Comparison of ENCODE assay signal across 10 mouse cellular contexts in the genomic region with DNA sequence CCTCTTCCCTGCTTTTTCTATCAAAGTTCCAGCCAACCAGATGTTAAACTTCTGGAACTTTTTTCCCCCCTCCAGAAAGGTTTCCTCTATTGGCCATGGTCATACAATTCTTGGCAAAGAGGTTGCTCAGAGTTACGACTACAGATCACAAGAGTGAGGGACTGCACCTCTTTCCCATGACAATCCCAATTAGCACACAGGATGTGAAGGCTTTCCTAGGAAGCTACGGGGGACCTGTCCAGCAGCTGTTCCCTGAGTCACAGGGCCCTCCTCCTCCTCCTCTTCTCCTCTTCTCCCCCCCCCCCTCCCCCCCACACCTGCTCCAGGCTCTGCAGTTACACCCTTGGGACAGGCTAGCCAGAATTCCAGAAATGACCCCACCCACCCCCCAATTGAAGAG. TPM values are rescaled to one million over a fixed set of nuclear protein-coding genes. Genes with fewer than 3 reads are reported as not detected.
A peak's percentile ranks its signal among the peaks of the same experiment; 100 is the strongest.
DNase-seq lines count a peak whose midpoint lies in the region; ATAC-seq lines count a peak whose summit lies in the region.
"Had no signal": no experiment of that assay in that cellular context is flagged by ENCODE, and none has a peak within 500 bp of the region (broad histone marks: within the 10 kb centered on the region; RNA-seq: fewer than 3 reads in every experiment).

No protein-coding gene starts in this region.

- H3K9me3 ChIP-seq in liver, embryonic 12.5 days (replicated peaks): no peaks in the 10 kb centered on the region
- no peaks in the 10 kb centered on the region for H3K9me3 ChIP-seq in liver, embryonic 11.5 days (ENCODE audit: control insufficient read depth, low read length)
- no peaks in the 10 kb centered on the region for H3K9me3 ChIP-seq in embryonic facial prominence, embryonic 14.5 days (ENCODE audit: control insufficient read depth, low read length)
- no peaks in the 10 kb centered on the region for H3K9me3 ChIP-seq in intestine, embryonic 14.5 days (ENCODE audit: control insufficient read depth, low read length)

- WGBS in liver, embryonic 12.5 days (ENCODE audit: insufficient replicate concordance): 36% methylated on average over 2 of the region's 2 CpGs
- WGBS in liver, embryonic 11.5 days: 49% methylated on average over 2 of the region's 2 CpGs
- WGBS in embryonic facial prominence, embryonic 14.5 days: 16% methylated on average over 2 of the region's 2 CpGs
- WGBS in intestine, embryonic 14.5 days: 10% methylated on average over 2 of the region's 2 CpGs

- H3K4me3 ChIP-seq in liver, embryonic 12.5 days: no peak overlapping the region
- H3K4me3 ChIP-seq in liver, embryonic 11.5 days (ENCODE audit: low read depth, low read length): no peak overlapping the region
- peak overlapping the region; percentile 73 for H3K4me3 ChIP-seq in embryonic facial prominence, embryonic 14.5 days (ENCODE audit: low read depth, low read length)
- H3K4me3 ChIP-seq in intestine, embryonic 14.5 days (ENCODE audit: low read depth, low read length): peak overlapping the region; percentile 82

- H3K27ac ChIP-seq in liver, embryonic 12.5 days: no peak overlapping the region
- no peak overlapping the region for H3K27ac ChIP-seq in liver, embryonic 11.5 days (ENCODE audit: low read depth, low read length)
- 0 out of 2 replicates have a peak overlapping the region, but pooled peaks have one; percentile 24 for H3K27ac ChIP-seq in embryonic facial prominence, embryonic 14.5 days (replicated peaks; ENCODE audit: low read depth, low read length)
- H3K27ac ChIP-seq in intestine, embryonic 14.5 days (ENCODE audit: low read depth): peak overlapping the region; percentile 94; the same call in 1 of the 2 replicates

- no peak for DNase-seq in liver, embryonic 11.5 days (ENCODE audit: low spot score)
- DNase-seq in embryonic facial prominence, embryonic 14.5 days (ENCODE audit: low spot score): peak; percentile 73
- no peak for DNase-seq in intestine, embryonic 14.5 days (ENCODE audit: low spot score)
- DNase-seq in retina, embryonic 14.5 days (ENCODE audit: low spot score): peak; percentile 35
- DNase-seq in ovary, postnatal 14 days (ENCODE audit: low spot score): no peak
- DNase-seq in spleen, adult 12 weeks (ENCODE audit: low spot score): no peak

- ATAC-seq in liver, embryonic 12.5 days: no peak
- no peak for ATAC-seq in liver, embryonic 11.5 days (replicated peaks; ENCODE audit: low FRiP score)
- ATAC-seq in embryonic facial prominence, embryonic 14.5 days (ENCODE audit: low read depth): no peak
- ATAC-seq in intestine, embryonic 14.5 days (replicated peaks; ENCODE audit: low FRiP score, low TSS enrichment, low read depth): no peak
- ATAC-seq in erythroid progenitor cell, adult 5-6 weeks (replicated peaks; ENCODE audit: low FRiP score, poor library complexity, severe bottlenecking): no peak
- ATAC-seq: Patski had no signal

- no peaks in the 10 kb centered on the region for H3K36me3 ChIP-seq in liver, embryonic 12.5 days
- H3K36me3 ChIP-seq in liver, embryonic 11.5 days (ENCODE audit: control insufficient read depth, insufficient read depth, low read length): no peaks in the 10 kb centered on the region
- no peaks in the 10 kb centered on the region for H3K36me3 ChIP-seq in embryonic facial prominence, embryonic 14.5 days (ENCODE audit: control insufficient read depth, insufficient read depth, low read length)
- H3K36me3 ChIP-seq in intestine, embryonic 14.5 days (ENCODE audit: control insufficient read depth, insufficient read depth, low read length): peaks cover 12% of the 10 kb centered on the region; the same call in 1 of the 2 replicates

- no peak overlapping the region for H3K9ac ChIP-seq in liver, embryonic 12.5 days
- no peak overlapping the region for H3K9ac ChIP-seq in liver, embryonic 11.5 days (ENCODE audit: low read depth, low read length)
- H3K9ac ChIP-seq in embryonic facial prominence, embryonic 14.5 days (ENCODE audit: low read depth, low read length): peak overlapping the region; percentile 86
- peak overlapping the region; percentile 93 for H3K9ac ChIP-seq in intestine, embryonic 14.5 days (ENCODE audit: low read length)

- H3K4me1 ChIP-seq in liver, embryonic 12.5 days: peaks cover 18% of the 10 kb centered on the region
- no peaks in the 10 kb centered on the region for H3K4me1 ChIP-seq in liver, embryonic 11.5 days (replicated peaks; ENCODE audit: control insufficient read depth, insufficient read depth, low read length)
- H3K4me1 ChIP-seq in embryonic facial prominence, embryonic 14.5 days (ENCODE audit: control insufficient read depth, insufficient read depth, low read length): peaks cover 12% of the 10 kb centered on the region; the same call in 1 of the 2 replicates
- peaks cover 31% of the 10 kb centered on the region; the same call in 1 of the 2 replicates for H3K4me1 ChIP-seq in intestine, embryonic 14.5 days (replicated peaks; ENCODE audit: control insufficient read depth, insufficient read depth, low read length)

- H3K27me3 ChIP-seq in liver, embryonic 12.5 days (replicated peaks): peaks cover 43% of the 10 kb centered on the region
- peaks cover 20% of the 10 kb centered on the region for H3K27me3 ChIP-seq in liver, embryonic 11.5 days (replicated peaks; ENCODE audit: control insufficient read depth, insufficient read depth, low read length)
- peaks cover 5% of the 10 kb centered on the region; the same call in 1 of the 2 replicates for H3K27me3 ChIP-seq in embryonic facial prominence, embryonic 14.5 days (replicated peaks; ENCODE audit: control insufficient read depth, insufficient read depth, low read length)
- no peaks in the 10 kb centered on the region for H3K27me3 ChIP-seq in intestine, embryonic 14.5 days (replicated peaks; ENCODE audit: control insufficient read depth, insufficient read depth, low read length)
- H3K27me3 ChIP-seq: Patski had no signal

- H3K4me2 ChIP-seq in liver, embryonic 12.5 days: peak overlapping the region; percentile 77; the same call in 1 of the 2 replicates
- H3K4me2 ChIP-seq in liver, embryonic 11.5 days: no peak overlapping the region
- H3K4me2 ChIP-seq in embryonic facial prominence, embryonic 14.5 days (ENCODE audit: low read depth, low read length): peak overlapping the region; percentile 94
- peak overlapping the region; percentile 67 for H3K4me2 ChIP-seq in intestine, embryonic 14.5 days (ENCODE audit: low read length)

RNA-seq across cellular contexts. Expression of gene Dtx4, which starts 1.8 kb away (rescaled TPM):
- polyA plus RNA-seq in liver, embryonic 12.5 days (2016; fragmentation: Nextera tagmentation; extraction: Ambion mirVana): 2.7 and 2.9 TPM in 2 replicates
- polyA plus RNA-seq in liver, embryonic 11.5 days (2014; fragmentation: Nextera tagmentation; extraction: Ambion mirVana): 3.8 and 4.9 TPM in 2 replicates
- polyA plus RNA-seq in embryonic facial prominence, embryonic 14.5 days (2014; fragmentation: Nextera tagmentation; extraction: Ambion mirVana): 11.9 and 14.5 TPM in 2 replicates
- polyA plus RNA-seq in intestine, embryonic 14.5 days (2014; fragmentation: Nextera tagmentation; extraction: Ambion mirVana): 27.4 and 28.8 TPM in 2 replicates
- total RNA-seq in erythroid progenitor cell, adult 5-6 weeks (2015; ENCODE audit: low replicate concordance): 5.8 and 7.1 TPM in 2 replicates
- 1.2 and 2.6 TPM in 2 replicates for total RNA-seq in erythroid progenitor cell, adult 5-6 weeks (2017; ENCODE audit: low replicate concordance)
- total RNA-seq: megakaryocyte-erythroid progenitor cell, adult 5-6 weeks had no signal

RNA-seq across cellular contexts. Expression of gene Mpeg1, which starts 38.9 kb away (rescaled TPM):
- polyA plus RNA-seq in liver, embryonic 12.5 days (2016; fragmentation: Nextera tagmentation; extraction: Ambion mirVana): 0.63 and 0.76 TPM in 2 replicates
- 0.81 and 1.2 TPM in 2 replicates for polyA plus RNA-seq in liver, embryonic 11.5 days (2014; fragmentation: Nextera tagmentation; extraction: Ambion mirVana)
- polyA plus RNA-seq in embryonic facial prominence, embryonic 14.5 days (2014; fragmentation: Nextera tagmentation; extraction: Ambion mirVana): 0.93 and 1.2 TPM in 2 replicates
- 0.97 and 1.1 TPM in 2 replicates for polyA plus RNA-seq in intestine, embryonic 14.5 days (2014; fragmentation: Nextera tagmentation; extraction: Ambion mirVana)
- 61.6 and 71.0 TPM in 2 replicates for total RNA-seq in erythroid progenitor cell, adult 5-6 weeks (2015; ENCODE audit: low replicate concordance)
- 23.0 and 36.1 TPM in 2 replicates for total RNA-seq in erythroid progenitor cell, adult 5-6 weeks (2017; ENCODE audit: low replicate concordance)

RNA-seq across cellular contexts. Expression of gene Fam111a, which starts 46.1 kb away (rescaled TPM):
- polyA plus RNA-seq in liver, embryonic 12.5 days (2016; fragmentation: Nextera tagmentation; extraction: Ambion mirVana): 34.1 and 35.4 TPM in 2 replicates
- 44.8 and 47.7 TPM in 2 replicates for polyA plus RNA-seq in liver, embryonic 11.5 days (2014; fragmentation: Nextera tagmentation; extraction: Ambion mirVana)
- 28.3 and 28.9 TPM in 2 replicates for polyA plus RNA-seq in embryonic facial prominence, embryonic 14.5 days (2014; fragmentation: Nextera tagmentation; extraction: Ambion mirVana)
- polyA plus RNA-seq in intestine, embryonic 14.5 days (2014; fragmentation: Nextera tagmentation; extraction: Ambion mirVana): 19.9 and 23.0 TPM in 2 replicates
- total RNA-seq in erythroid progenitor cell, adult 5-6 weeks (2015; ENCODE audit: low replicate concordance): 154 and 179 TPM in 2 replicates
- total RNA-seq in erythroid progenitor cell, adult 5-6 weeks (2017; ENCODE audit: low replicate concordance): 182 and 186 TPM in 2 replicates

Comparison
In these comparisons a context has a peak if more than half of its experiments do, and no peak if none do; other contexts are left out.
1. H3K27ac ChIP-seq: peak in embryonic facial prominence, embryonic 14.5 days (single experiment) and intestine, embryonic 14.5 days (single experiment); none in liver, embryonic 12.5 days (single experiment) and liver, embryonic 11.5 days (single experiment).
2. H3K4me3 ChIP-seq: peak in embryonic facial prominence, embryonic 14.5 days (single experiment) and intestine, embryonic 14.5 days (single experiment); none in liver, embryonic 12.5 days (single experiment) and liver, embryonic 11.5 days (single experiment).
3. H3K9ac ChIP-seq: peak in embryonic facial prominence, embryonic 14.5 days (single experiment) and intestine, embryonic 14.5 days (single experiment); none in liver, embryonic 12.5 days (single experiment) and liver, embryonic 11.5 days (single experiment).
4. DNase-seq: peak in embryonic facial prominence, embryonic 14.5 days (single experiment) and retina, embryonic 14.5 days (single experiment); none in liver, embryonic 11.5 days (single experiment), intestine, embryonic 14.5 days (single experiment), ovary, postnatal 14 days (single experiment) and spleen, adult 12 weeks (single experiment).